Mouse (Mus musculus): Measurements from ENCODE around the gene Cage1. TPM values are rescaled to one million over a fixed set of nuclear protein-coding genes. Genes with fewer than 3 reads are reported as not detected.

Gene Cage1
- polyA plus RNA-seq, 2 experiments: 0.15 to 0.25 TPM

GRCm38 (mm10) chr13:37967565-37967964 lies 69.3 kb downstream of the Cage1 start:
- H3K4me1 ChIP-seq (replicated peaks; ENCODE audit: control insufficient read depth in 2 of 2, insufficient read depth in 2 of 2, low read length in 1 of 2): peaks cover 24 to 34% of the 10 kb centered on the region in 2 experiments
- 70% methylated on average over 10 of the region's 10 CpGs for WGBS (ENCODE audit: insufficient replicate concordance)
- H3K36me3 ChIP-seq (replicated peaks; ENCODE audit: control insufficient read depth, insufficient read depth, low read depth): no peaks in the 10 kb centered on the region; the same call in 1 of the 2 replicates
- DNase-seq (ENCODE audit: low read depth in 3 of 3, low spot score in 3 of 3) (no peak), ATAC-seq (ENCODE audit: insufficient read depth) (no peak)
- no peak for TF ChIP-seq CTCF (IDR thresholded peaks at IDR 0.05; ENCODE audit: low read depth)
- TF ChIP-seq EP300 (IDR thresholded peaks at IDR 0.05; ENCODE audit: low read depth): no peak
- H3K4me3 ChIP-seq (ENCODE audit: insufficient read depth in 1 of 2, low read depth in 2 of 2, low read length in 2 of 2): no peak overlapping the region
- H3K9me3 ChIP-seq (ENCODE audit: control insufficient read depth, low read length): no peaks in the 10 kb centered on the region
- no peaks in the 10 kb centered on the region for H3K27me3 ChIP-seq (ENCODE audit: control insufficient read depth, insufficient read depth, low read length)
- no peak overlapping the region for H3K9ac ChIP-seq (replicated peaks)
- no peak overlapping the region for H3K27ac ChIP-seq
- H3K4me2 ChIP-seq (ENCODE audit: low read depth): no peak overlapping the region

GRCm38 (mm10) chr13:37967052-37967437 lies 69.8 kb downstream of the Cage1 start:
- WGBS (ENCODE audit: insufficient replicate concordance): 70% methylated on average over 12 of the region's 12 CpGs
- no peaks in the 10 kb centered on the region for H3K27me3 ChIP-seq (ENCODE audit: control insufficient read depth, insufficient read depth, low read length)
- no peak for TF ChIP-seq CTCF (IDR thresholded peaks at IDR 0.05; ENCODE audit: low read depth)
- no peak for TF ChIP-seq EP300 (IDR thresholded peaks at IDR 0.05; ENCODE audit: low read depth)
- no peaks in the 10 kb centered on the region for H3K36me3 ChIP-seq (replicated peaks; ENCODE audit: control insufficient read depth, insufficient read depth, low read depth)
- H3K9ac ChIP-seq (replicated peaks): no peak overlapping the region
- no peak overlapping the region for H3K4me3 ChIP-seq (ENCODE audit: insufficient read depth in 1 of 2, low read depth in 2 of 2, low read length in 2 of 2)
- ATAC-seq (ENCODE audit: insufficient read depth) (no peak), DNase-seq (ENCODE audit: low read depth in 3 of 3, low spot score in 3 of 3) (no peak)
- no peaks in the 10 kb centered on the region for H3K9me3 ChIP-seq (ENCODE audit: control insufficient read depth, low read length)
- H3K4me2 ChIP-seq (ENCODE audit: low read depth): no peak overlapping the region
- H3K4me1 ChIP-seq (replicated peaks; ENCODE audit: control insufficient read depth in 2 of 2, insufficient read depth in 2 of 2, low read length in 1 of 2): peaks cover 24 to 34% of the 10 kb centered on the region in 2 experiments
- no peak overlapping the region for H3K27ac ChIP-seq

- Histone ChIP-seq H3K36me3 (replicated peaks; ENCODE audit: control insufficient read depth, insufficient read depth, low read depth) (no peaks in the 10 kb centered on the region), H3K9me3 (ENCODE audit: control insufficient read depth, low read length) (no peaks in the 10 kb centered on the region), H3K4me1 (replicated peaks; ENCODE audit: control insufficient read depth in 2 of 2, insufficient read depth in 2 of 2, low read length in 1 of 2) (peaks cover 24 to 34% of the 10 kb centered on the region in 2 experiments), H3K27me3 (ENCODE audit: control insufficient read depth, insufficient read depth, low read length) (no peaks in the 10 kb centered on the region), H3K9ac (replicated peaks) (no peak overlapping the region), H3K4me2 (ENCODE audit: low read depth) (peak overlapping the region; percentile 80; the same call in 1 of the 2 replicates), H3K27ac (no peak overlapping the region), H3K4me3 (ENCODE audit: insufficient read depth in 1 of 2, low read depth in 2 of 2, low read length in 2 of 2) (no peak overlapping the region)
- 77% methylated on average over 15 of the region's 15 CpGs for WGBS (ENCODE audit: insufficient replicate concordance)
- DNase-seq (ENCODE audit: low read depth in 3 of 3, low spot score in 3 of 3) (no peak), ATAC-seq (ENCODE audit: insufficient read depth) (no peak)
- TF ChIP-seq CTCF (IDR thresholded peaks at IDR 0.05; ENCODE audit: low read depth): no peak
- no peak for TF ChIP-seq EP300 (IDR thresholded peaks at IDR 0.05; ENCODE audit: low read depth)
Observed at GRCm38 (mm10) chr13:37966256-37967051, 70.4 kb downstream of the Cage1 start.

- peak; percentile 95 for ATAC-seq (ENCODE audit: insufficient read depth)
- Histone ChIP-seq H3K9ac (replicated peaks) (peak overlapping the region; percentile 62), H3K4me1 (replicated peaks; ENCODE audit: control insufficient read depth in 2 of 2, insufficient read depth in 2 of 2, low read length in 1 of 2) (peaks cover 24 to 32% of the 10 kb centered on the region in 2 experiments), H3K27me3 (ENCODE audit: control insufficient read depth, insufficient read depth, low read length) (no peaks in the 10 kb centered on the region), H3K4me3 (ENCODE audit: insufficient read depth in 1 of 2, low read depth in 2 of 2, low read length in 2 of 2) (peak overlapping the region; percentile 37 to 55), H3K4me2 (ENCODE audit: low read depth) (peak overlapping the region; percentile 80), H3K9me3 (ENCODE audit: control insufficient read depth, low read length) (no peaks in the 10 kb centered on the region), H3K36me3 (replicated peaks; ENCODE audit: control insufficient read depth, insufficient read depth, low read depth) (no peaks in the 10 kb centered on the region), H3K27ac (peak overlapping the region; percentile 81)
- DNase-seq (ENCODE audit: low read depth in 3 of 3, low spot score in 3 of 3): peak; percentile 84 to 90 (median 87)
- TF ChIP-seq CTCF (IDR thresholded peaks at IDR 0.05; ENCODE audit: low read depth): peak; percentile 89
- TF ChIP-seq EP300 (IDR thresholded peaks at IDR 0.05; ENCODE audit: low read depth): no peak
- 16% methylated on average over 17 of the region's 17 CpGs for WGBS (ENCODE audit: insufficient replicate concordance)
Observed at GRCm38 (mm10) chr13:37965126-37965914, 71.5 kb downstream of the Cage1 start.
